Mouse (Mus musculus) CD4-positive, CD25-positive, alpha-beta regulatory T cell, adult 4 months (primary cell): ENCODE data around the gene Trappc10. TPM values are rescaled to one million over a fixed set of nuclear protein-coding genes. Genes with fewer than 3 reads are reported as not detected.
"Not testable (repeated sequence)": the region's sequence is repeated elsewhere in the genome, so short reads cannot be mapped to it uniquely, and the experiment has no call there.

ENCODE experiments used
- ATAC-seq: one replicate; pipeline ENCODE4 v1.8.0; 2017
- polyA plus RNA-seq, 2 experiments: library from polyadenylated mRNA; unstranded; fragments of 100-300 nt; shearing (Covaris generic); gene quantifications; one replicate each; pipeline ENCODE4 v1.2.1; 2017

The Trappc10 gene
- polyA plus RNA-seq, 2 experiments from 2014 or later = 4.9 to 9.0 TPM

DNA sequence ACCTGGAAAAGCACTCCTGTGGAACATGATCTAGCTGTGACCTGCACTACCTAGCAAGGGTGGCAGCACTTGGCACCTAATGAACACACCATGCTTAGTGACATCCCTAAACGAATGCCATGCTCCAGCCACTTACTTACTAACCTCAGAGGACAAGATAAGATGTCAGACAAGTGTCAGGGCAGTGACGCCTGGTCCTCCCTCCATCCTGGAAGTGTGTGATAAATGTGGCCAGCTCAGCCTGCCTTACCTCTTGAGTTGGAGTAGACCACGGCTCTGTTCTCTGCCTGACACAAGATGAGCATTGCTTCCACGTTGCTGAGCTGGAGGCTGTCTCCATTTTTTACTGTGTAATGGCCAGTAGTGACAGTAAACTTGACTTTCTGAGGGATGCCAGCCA, 43.3 kb downstream of the Trappc10 start:
- no peak for ATAC-seq

- no peak for ATAC-seq
Observed at GRCm38 (mm10) chr10:78192933-78193332, 51.5 kb downstream of the Trappc10 start.

GRCm38 (mm10) chr10:78186076-78186475, 58.4 kb downstream of the Trappc10 start:
- not testable (repeated sequence) for ATAC-seq

GRCm38 (mm10) chr10:78185381-78185725, 59.1 kb downstream of the Trappc10 start:
- ATAC-seq = peak; percentile 55

- peak; percentile 94 for ATAC-seq
Observed at GRCm38 (mm10) chr10:78184531-78185380, 59.7 kb downstream of the Trappc10 start, which contains the start of gene Pwp2. Gene Pwp2 (minus strand): TSS chr10:78185149.

- no peak for ATAC-seq
Observed at GRCm38 (mm10) chr10:78183577-78183976, 60.9 kb downstream of the Trappc10 start.

- ATAC-seq = no peak
Observed at GRCm38 (mm10) chr10:78182321-78182720, 62.1 kb downstream of the Trappc10 start.

DNA sequence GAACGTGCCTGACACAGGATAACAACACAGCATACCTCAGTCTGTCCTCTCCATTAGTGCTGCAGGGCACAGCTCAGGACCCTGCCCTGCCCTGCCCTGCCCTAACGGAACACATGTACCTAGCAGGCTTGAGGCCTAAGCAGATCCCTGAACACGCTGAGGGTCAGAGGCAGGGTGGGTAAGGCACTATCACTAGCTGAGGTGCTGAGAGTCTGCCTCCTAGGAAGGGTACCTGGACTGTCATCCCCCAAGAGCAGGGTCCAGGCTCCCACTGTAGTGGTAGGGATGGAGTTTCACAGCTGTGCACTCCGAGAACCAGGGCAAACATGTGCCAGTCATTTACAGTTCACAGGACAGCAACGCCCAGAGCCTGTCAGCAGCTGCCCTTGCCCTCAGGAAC, 70.0 kb downstream of the Trappc10 start:
- ATAC-seq = no peak

- no peak for ATAC-seq
Observed at GRCm38 (mm10) chr10:78171581-78171980, 72.9 kb downstream of the Trappc10 start.

DNA sequence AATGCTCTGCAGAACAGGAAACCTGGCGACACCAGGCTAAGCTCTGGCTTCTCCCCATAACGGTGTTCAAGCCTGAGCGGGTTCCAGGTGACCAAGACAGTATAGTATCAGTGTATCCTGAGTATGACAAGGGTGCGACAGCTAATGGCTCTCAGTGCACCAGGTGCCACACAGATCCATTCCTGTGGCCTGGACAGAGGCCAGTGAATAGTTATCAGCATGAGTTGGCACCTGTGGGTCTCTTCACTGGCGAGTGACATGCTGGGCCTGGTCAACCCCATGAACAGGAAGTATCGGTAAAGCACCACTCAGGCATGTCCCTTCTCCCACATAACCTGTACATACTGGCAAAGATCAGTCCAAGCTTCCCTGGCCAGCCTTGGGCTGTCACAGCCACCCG, 73.4 kb downstream of the Trappc10 start:
- ATAC-seq = no peak

- ATAC-seq = no peak
Observed at GRCm38 (mm10) chr10:78170445-78170844, 74.0 kb downstream of the Trappc10 start.

DNA sequence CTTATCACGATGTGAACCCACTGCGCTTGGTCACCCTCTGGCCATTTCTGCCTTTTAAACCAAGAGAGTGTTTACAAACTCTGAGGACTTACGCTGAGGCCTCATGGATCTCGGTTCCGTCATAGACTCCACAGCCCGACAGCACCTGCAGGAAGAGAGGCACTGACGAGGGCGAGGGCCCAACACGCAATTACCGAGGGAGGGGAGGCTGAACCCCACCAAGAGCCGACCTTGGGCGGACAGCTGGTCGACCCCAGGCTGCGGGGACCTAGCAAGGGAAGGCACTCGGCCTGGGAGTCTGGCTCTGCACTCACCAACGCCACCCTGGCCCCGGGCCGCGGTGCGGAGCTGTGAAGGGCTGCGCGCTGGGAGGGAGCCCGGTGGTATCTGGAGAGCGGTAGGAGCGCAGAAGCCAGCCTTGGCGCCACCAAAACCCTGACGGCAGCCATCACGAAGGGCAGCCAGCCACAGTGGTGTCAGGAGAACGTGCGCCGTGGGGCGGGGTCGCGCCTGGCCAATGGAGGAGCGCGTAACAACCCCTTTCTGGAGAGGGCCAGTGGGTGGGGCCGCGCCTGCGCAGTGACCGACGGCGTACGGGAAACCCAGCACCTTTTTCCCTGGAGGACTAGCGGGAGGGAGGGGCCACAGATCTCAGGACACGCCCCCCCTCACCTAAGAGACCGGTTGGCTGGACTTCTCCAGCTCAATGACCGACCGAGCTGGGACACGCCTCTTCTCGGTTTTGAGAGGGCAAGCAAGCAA, 75.0 kb downstream of the Trappc10 start, which contains the start of gene D10Jhu81e:
Gene D10Jhu81e (minus strand): TSS at position 502 of the 762 bp plus-strand sequence.
- ATAC-seq = peak; percentile 98

GRCm38 (mm10) chr10:78168792-78169191, 75.6 kb downstream of the Trappc10 start:
- no peak for ATAC-seq

DNA sequence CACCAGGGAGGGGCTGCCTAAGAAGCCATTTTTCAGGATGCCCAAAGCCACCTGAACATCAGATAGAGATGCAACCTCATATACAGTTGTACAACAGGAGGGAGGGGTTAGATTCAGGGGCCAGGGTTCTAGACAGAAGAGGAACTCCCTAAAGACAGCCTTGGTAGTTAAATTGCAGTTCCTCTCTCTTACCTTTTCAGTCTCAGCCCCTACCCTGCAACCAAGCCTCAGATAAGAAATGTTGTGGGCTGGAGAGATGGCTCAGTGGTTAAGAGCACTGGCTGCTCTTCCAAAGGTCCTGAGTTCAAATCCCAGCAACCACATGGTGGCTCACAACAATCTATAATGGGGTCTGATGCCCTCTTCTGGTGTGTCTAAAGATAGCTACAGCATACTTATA, 76.7 kb downstream of the Trappc10 start:
- no peak for ATAC-seq

DNA sequence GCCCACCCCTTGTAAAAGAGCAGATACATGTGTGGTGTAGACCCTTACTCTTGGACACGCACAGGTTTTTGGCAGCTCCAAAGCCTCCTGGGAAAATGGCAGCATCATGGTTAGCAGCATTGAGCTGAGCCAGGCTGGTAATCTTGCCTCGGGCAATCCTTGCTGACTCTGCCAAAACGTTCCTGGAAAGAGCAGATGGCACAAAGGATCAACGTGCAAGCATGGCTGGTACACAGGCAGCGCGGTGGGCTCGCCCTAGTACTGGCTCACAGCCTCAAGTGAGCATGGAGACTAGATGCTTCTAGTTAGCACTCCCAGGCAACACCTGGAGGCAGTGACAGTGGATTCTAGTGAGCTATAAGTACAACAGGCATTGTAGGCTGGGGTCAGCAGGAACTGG, 77.1 kb downstream of the Trappc10 start:
- ATAC-seq = no peak

GRCm38 (mm10) chr10:78165256-78166005, 79.0 kb downstream of the Trappc10 start:
- ATAC-seq = no peak

DNA sequence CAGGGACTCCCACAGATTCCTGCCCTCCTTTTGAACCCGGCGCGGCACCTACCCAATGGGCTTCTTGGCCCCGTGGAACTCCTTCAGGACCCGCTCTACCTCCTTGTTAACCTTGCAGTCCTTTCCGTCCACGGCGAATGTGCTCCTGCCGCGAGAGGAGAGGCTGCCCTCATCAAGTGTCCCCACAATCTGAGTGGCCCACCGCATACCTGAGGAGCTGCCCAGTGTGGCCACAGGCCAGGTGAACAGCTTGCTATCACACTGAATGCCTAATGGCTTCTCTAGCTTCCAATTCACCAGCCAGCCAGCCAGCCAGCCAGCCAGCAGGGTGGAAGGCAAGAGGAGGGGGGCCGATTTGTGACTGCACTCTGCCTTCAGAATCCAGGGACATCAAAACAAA, 79.7 kb downstream of the Trappc10 start:
- ATAC-seq = no peak

GRCm38 (mm10) chr10:78163923-78164322, 80.5 kb downstream of the Trappc10 start:
- ATAC-seq = peak; percentile 27

DNA sequence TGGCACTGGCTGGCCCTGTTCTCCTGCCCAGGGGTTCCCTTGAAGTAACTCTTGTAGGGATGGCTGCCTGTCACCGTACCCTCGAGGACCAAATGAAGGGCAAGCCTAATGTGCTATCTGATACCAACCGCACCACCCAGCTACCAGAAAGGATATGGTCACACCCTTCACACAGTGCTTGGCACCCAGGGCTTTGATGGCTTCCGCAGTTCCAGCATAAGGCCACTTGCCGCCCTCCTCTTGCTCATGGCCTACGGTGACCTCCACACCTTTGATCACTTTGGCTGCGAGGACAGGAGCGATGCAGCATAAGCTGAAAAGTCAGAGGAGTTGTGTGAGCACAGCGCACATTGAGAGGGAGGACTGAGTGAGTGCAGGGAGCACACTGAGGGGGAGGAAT, 81.2 kb downstream of the Trappc10 start:
- no peak for ATAC-seq

- ATAC-seq = no peak
Observed at GRCm38 (mm10) chr10:78162646-78163045, 81.8 kb downstream of the Trappc10 start.

DNA sequence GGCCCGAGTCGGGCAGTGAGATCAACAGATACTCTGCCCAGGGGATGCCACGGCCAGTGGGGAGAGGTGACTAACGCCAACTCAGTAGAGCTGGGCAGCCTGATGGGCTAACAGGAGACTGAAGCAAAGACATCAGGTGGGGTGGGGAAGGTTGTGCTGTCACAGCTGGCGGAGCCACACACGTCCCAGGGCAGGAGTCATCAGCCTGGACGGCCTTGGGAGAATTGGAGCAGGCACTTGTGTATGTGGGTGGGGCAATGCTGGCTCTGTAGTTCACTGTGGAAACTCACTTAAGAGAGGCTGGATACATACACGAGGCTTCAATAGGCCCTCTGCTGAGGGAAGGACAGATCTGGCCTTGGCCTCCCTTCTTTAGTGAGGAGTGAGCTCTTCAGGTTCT, 83.3 kb downstream of the Trappc10 start:
- peak; percentile 5 for ATAC-seq

GRCm38 (mm10) chr10:78160369-78161095, 83.9 kb downstream of the Trappc10 start:
- ATAC-seq = peak; percentile 76
